Mouse (Mus musculus): Measurements from ENCODE around the gene Mex3d. TPM values are rescaled to one million over a fixed set of nuclear protein-coding genes. Genes with fewer than 3 reads are reported as not detected.
A peak's percentile ranks its signal among the peaks of the same experiment; 100 is the strongest.
"Not testable (repeated sequence)": the region's sequence is repeated elsewhere in the genome, so short reads cannot be mapped to it uniquely, and the experiment has no call there.

Mex3d gene
- polyA plus RNA-seq, 1 experiment from 2014 or later, result 7.7 TPM

- no peaks in the 10 kb centered on the region for H3K36me3 ChIP-seq (ENCODE audit: control insufficient read depth, insufficient read depth, low read length)
- H3K4me1 ChIP-seq (ENCODE audit: control insufficient read depth, insufficient read depth, low read length), result peaks cover 26% of the 10 kb centered on the region; the same call in 1 of the 2 replicates
- no peak overlapping the region for H3K4me3 ChIP-seq (ENCODE audit: low read depth, low read length)
- peak; percentile 73 for ATAC-seq (ENCODE audit: insufficient number of reproducible peaks, insufficient read depth, low FRiP score, low read depth)
- H3K27me3 ChIP-seq (ENCODE audit: control insufficient read depth, insufficient read depth, low read length), result peaks cover 45% of the 10 kb centered on the region
- no peaks in the 10 kb centered on the region for H3K9me3 ChIP-seq (ENCODE audit: control insufficient read depth, low read depth, low read length)
- H3K4me2 ChIP-seq (replicated peaks; ENCODE audit: low read depth, low read length), result no peak overlapping the region
- no peak overlapping the region for H3K9ac ChIP-seq (replicated peaks; ENCODE audit: low read depth, low read length)
- no peak overlapping the region for H3K27ac ChIP-seq (ENCODE audit: low read length)
- 6% methylated on average over 7 of the region's 7 CpGs for WGBS
Measured at GRCm38 (mm10) chr10:80350292-80350691, 37.2 kb downstream of the Mex3d start.

GRCm38 (mm10) chr10:80348981-80349380, 38.5 kb downstream of the Mex3d start:
- H3K27ac ChIP-seq (ENCODE audit: low read length), result 0 out of 2 replicates have a peak overlapping the region, but pooled peaks have one; percentile 44

GRCm38 (mm10) chr10:80348244-80348781, 39.1 kb downstream of the Mex3d start, which contains the start of gene Adamtsl5:
Gene Adamtsl5, minus strand, starts transcription at chr10:80348412.
- WGBS, result 1% methylated on average over 40 of the region's 42 CpGs
- Histone ChIP-seq H3K4me3 (ENCODE audit: low read depth, low read length) (peak within 1 kb of the TSS; percentile 34), H3K4me1 (ENCODE audit: control insufficient read depth, insufficient read depth, low read length) (peaks cover 33% of the 10 kb centered on the region; the same call in 1 of the 2 replicates)

More at GRCm38 (mm10) chr10:80348981-80349380, 38.5 kb downstream of the Mex3d start:
- H3K27me3 ChIP-seq (ENCODE audit: control insufficient read depth, insufficient read depth, low read length), result peaks cover 44% of the 10 kb centered on the region
- H3K36me3 ChIP-seq (ENCODE audit: control insufficient read depth, insufficient read depth, low read length), result no peaks in the 10 kb centered on the region
- no peaks in the 10 kb centered on the region for H3K9me3 ChIP-seq (ENCODE audit: control insufficient read depth, low read depth, low read length)
- peaks cover 28% of the 10 kb centered on the region; the same call in 1 of the 2 replicates for H3K4me1 ChIP-seq (ENCODE audit: control insufficient read depth, insufficient read depth, low read length)
- no peak overlapping the region for H3K9ac ChIP-seq (replicated peaks; ENCODE audit: low read depth, low read length)
- H3K4me3 ChIP-seq (ENCODE audit: low read depth, low read length), result peak overlapping the region; percentile 34
- 19% methylated on average over 26 of the region's 26 CpGs for WGBS
- no peak for ATAC-seq (ENCODE audit: insufficient number of reproducible peaks, insufficient read depth, low FRiP score, low read depth)
- peak overlapping the region; percentile 57 for H3K4me2 ChIP-seq (replicated peaks; ENCODE audit: low read depth, low read length)

GRCm38 (mm10) chr10:80347514-80347967, 39.9 kb downstream of the Mex3d start:
- WGBS, result 11% methylated on average over 17 of the region's 17 CpGs
- Histone ChIP-seq H3K4me1 (ENCODE audit: control insufficient read depth, insufficient read depth, low read length) (peaks cover 35% of the 10 kb centered on the region; the same call in 1 of the 2 replicates), H3K9ac (replicated peaks; ENCODE audit: low read depth, low read length) (peak overlapping the region; percentile 25; the same call in 1 of the 2 replicates), H3K27me3 (ENCODE audit: control insufficient read depth, insufficient read depth, low read length) (peaks cover 51% of the 10 kb centered on the region), H3K9me3 (ENCODE audit: control insufficient read depth, low read depth, low read length) (no peaks in the 10 kb centered on the region), H3K36me3 (ENCODE audit: control insufficient read depth, insufficient read depth, low read length) (no peaks in the 10 kb centered on the region), H3K4me2 (replicated peaks; ENCODE audit: low read depth, low read length) (peak overlapping the region; percentile 57), H3K27ac (ENCODE audit: low read length) (no peak overlapping the region), H3K4me3 (ENCODE audit: low read depth, low read length) (peak overlapping the region; percentile 34)
- ATAC-seq (ENCODE audit: insufficient number of reproducible peaks, insufficient read depth, low FRiP score, low read depth), result no peak

More at GRCm38 (mm10) chr10:80348244-80348781, 39.1 kb downstream of the Mex3d start, which contains the start of gene Adamtsl5:
- H3K9ac ChIP-seq (replicated peaks; ENCODE audit: low read depth, low read length), result peak within 1 kb of the TSS; percentile 25; the same call in 1 of the 2 replicates
- peak within 1 kb of the TSS; percentile 57 for H3K4me2 ChIP-seq (replicated peaks; ENCODE audit: low read depth, low read length)
- peak; percentile 9; the same call in 1 of the 2 replicates for ATAC-seq (ENCODE audit: insufficient number of reproducible peaks, insufficient read depth, low FRiP score, low read depth)
- peak within 1 kb of the TSS; percentile 44; the same call in 1 of the 2 replicates for H3K27ac ChIP-seq (ENCODE audit: low read length)
- no peaks in the 10 kb centered on the region for H3K36me3 ChIP-seq (ENCODE audit: control insufficient read depth, insufficient read depth, low read length)
- no peaks in the 10 kb centered on the region for H3K9me3 ChIP-seq (ENCODE audit: control insufficient read depth, low read depth, low read length)
- peaks cover 50% of the 10 kb centered on the region for H3K27me3 ChIP-seq (ENCODE audit: control insufficient read depth, insufficient read depth, low read length)

- H3K36me3 ChIP-seq (ENCODE audit: control insufficient read depth, insufficient read depth, low read length); ATAC-seq (ENCODE audit: insufficient number of reproducible peaks, insufficient read depth, low FRiP score, low read depth); H3K27ac ChIP-seq (ENCODE audit: low read length); H3K9ac ChIP-seq (replicated peaks; ENCODE audit: low read depth, low read length); H3K4me3 ChIP-seq (ENCODE audit: low read depth, low read length); H3K4me2 ChIP-seq (replicated peaks; ENCODE audit: low read depth, low read length); H3K9me3 ChIP-seq (ENCODE audit: control insufficient read depth, low read depth, low read length): not testable (repeated sequence)
- Histone ChIP-seq H3K4me1 (ENCODE audit: control insufficient read depth, insufficient read depth, low read length) (peaks cover 40% of the 10 kb centered on the region), H3K27me3 (ENCODE audit: control insufficient read depth, insufficient read depth, low read length) (peaks cover 64% of the 10 kb centered on the region)
- WGBS, result 76% methylated on average over 5 of the region's 6 CpGs
Measured at GRCm38 (mm10) chr10:80345929-80346328, 41.5 kb downstream of the Mex3d start.

- ATAC-seq (ENCODE audit: insufficient number of reproducible peaks, insufficient read depth, low FRiP score, low read depth), result no peak
- no peaks in the 10 kb centered on the region for H3K36me3 ChIP-seq (ENCODE audit: control insufficient read depth, insufficient read depth, low read length)
- 4% methylated on average over 16 of the region's 16 CpGs for WGBS
- H3K27me3 ChIP-seq (ENCODE audit: control insufficient read depth, insufficient read depth, low read length), result peaks cover 67% of the 10 kb centered on the region
- H3K4me3 ChIP-seq (ENCODE audit: low read depth, low read length), result 0 out of 2 replicates have a peak overlapping the region, but pooled peaks have one; percentile 5
- no peaks in the 10 kb centered on the region for H3K9me3 ChIP-seq (ENCODE audit: control insufficient read depth, low read depth, low read length)
- H3K4me2 ChIP-seq (replicated peaks; ENCODE audit: low read depth, low read length), result peak overlapping the region; percentile 17; the same call in 1 of the 2 replicates
- H3K27ac ChIP-seq (ENCODE audit: low read length), result no peak overlapping the region
- peaks cover 40% of the 10 kb centered on the region for H3K4me1 ChIP-seq (ENCODE audit: control insufficient read depth, insufficient read depth, low read length)
- H3K9ac ChIP-seq (replicated peaks; ENCODE audit: low read depth, low read length), result no peak overlapping the region
Measured at GRCm38 (mm10) chr10:80345122-80345521, 42.3 kb downstream of the Mex3d start.

- ATAC-seq (ENCODE audit: insufficient number of reproducible peaks, insufficient read depth, low FRiP score, low read depth), result no peak
- Histone ChIP-seq H3K4me2 (replicated peaks; ENCODE audit: low read depth, low read length) (no peak overlapping the region; the same call in 1 of the 2 replicates), H3K4me3 (ENCODE audit: low read depth, low read length) (no peak overlapping the region; the same call in 1 of the 2 replicates), H3K27me3 (ENCODE audit: control insufficient read depth, insufficient read depth, low read length) (peaks cover 64% of the 10 kb centered on the region), H3K9ac (replicated peaks; ENCODE audit: low read depth, low read length) (no peak overlapping the region), H3K27ac (ENCODE audit: low read length) (no peak overlapping the region), H3K36me3 (ENCODE audit: control insufficient read depth, insufficient read depth, low read length) (no peaks in the 10 kb centered on the region), H3K4me1 (ENCODE audit: control insufficient read depth, insufficient read depth, low read length) (peaks cover 36% of the 10 kb centered on the region), H3K9me3 (ENCODE audit: control insufficient read depth, low read depth, low read length) (no peaks in the 10 kb centered on the region)
- 43% methylated on average over 9 of the region's 9 CpGs for WGBS
Measured at GRCm38 (mm10) chr10:80344131-80344661, 43.3 kb downstream of the Mex3d start.

- peak; percentile 5 for ATAC-seq (ENCODE audit: insufficient number of reproducible peaks, insufficient read depth, low FRiP score, low read depth)
Measured at GRCm38 (mm10) chr10:80343425-80343895, 44.0 kb downstream of the Mex3d start.

More at GRCm38 (mm10) chr10:80343425-80343895, 44.0 kb downstream of the Mex3d start:
- H3K4me2 ChIP-seq (replicated peaks; ENCODE audit: low read depth, low read length), result peak overlapping the region; percentile 51
- WGBS, result 27% methylated on average over 13 of the region's 13 CpGs
- H3K9ac ChIP-seq (replicated peaks; ENCODE audit: low read depth, low read length), result no peak overlapping the region; the same call in 1 of the 2 replicates
- peaks cover 58% of the 10 kb centered on the region for H3K27me3 ChIP-seq (ENCODE audit: control insufficient read depth, insufficient read depth, low read length)
- peaks cover 29% of the 10 kb centered on the region for H3K4me1 ChIP-seq (ENCODE audit: control insufficient read depth, insufficient read depth, low read length)
- peak overlapping the region; percentile 15; the same call in 1 of the 2 replicates for H3K27ac ChIP-seq (ENCODE audit: low read length)
- peak overlapping the region; percentile 28 for H3K4me3 ChIP-seq (ENCODE audit: low read depth, low read length)
- no peaks in the 10 kb centered on the region for H3K36me3 ChIP-seq (ENCODE audit: control insufficient read depth, insufficient read depth, low read length)
- H3K9me3 ChIP-seq (ENCODE audit: control insufficient read depth, low read depth, low read length), result no peaks in the 10 kb centered on the region

Measured in stomach, embryonic 14.5 days (tissue).